17 mouse cellular contexts compared by ENCODE assay signal in the genomic region with DNA sequence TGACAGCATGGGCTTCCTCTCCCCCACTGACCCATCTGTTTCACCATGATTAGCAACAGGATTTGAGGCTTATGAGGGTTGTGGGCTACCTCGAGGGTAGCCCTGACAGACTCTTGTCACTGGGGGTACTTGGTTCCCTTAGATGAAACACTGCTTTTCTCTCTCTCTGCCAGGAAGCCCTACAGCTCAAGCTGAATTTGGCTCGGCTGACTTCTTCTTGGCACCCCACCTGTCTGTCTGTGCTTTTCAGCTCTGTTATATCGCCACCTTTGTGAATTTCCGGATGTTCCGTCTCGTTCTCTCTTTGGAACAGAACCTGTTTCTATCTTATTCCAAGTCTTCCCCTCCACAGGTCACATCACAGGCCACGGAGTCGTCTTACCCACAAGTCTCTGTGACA.
"Had no signal": no experiment of that assay in that cellular context is flagged by ENCODE, and none has a peak within 500 bp of the region (broad histone marks: within the 10 kb centered on the region; RNA-seq: fewer than 3 reads in every experiment).

No protein-coding gene starts in this region.

- H3K4me3 ChIP-seq: kidney, embryonic 15.5 days; left cerebral cortex, adult 2 months; liver, embryonic 13.5 days; midbrain, embryonic 13.5 days had no signal

- DNase-seq: kidney, postnatal 10 days; kidney, postnatal 36 days; layer of hippocampus, postnatal 36 days; liver, embryonic 13.5 days; lung, adult 2 months; lung, postnatal 14 days; right cerebral cortex, adult 18-20 months; right cerebral cortex, postnatal 14 days; right cerebral cortex, postnatal 4 days; thymus, adult 2 months; thymus, postnatal 14 days; thymus, postnatal 4 days had no signal

- H3K27me3 ChIP-seq: kidney, embryonic 15.5 days; liver, embryonic 13.5 days; midbrain, embryonic 13.5 days had no signal

- H3K27ac ChIP-seq: kidney, embryonic 15.5 days; left cerebral cortex, adult 2 months; liver, embryonic 13.5 days; macrophage; midbrain, embryonic 13.5 days; stomach, postnatal 0 days had no signal

- H3K36me3 ChIP-seq: kidney, embryonic 15.5 days; liver, embryonic 13.5 days; midbrain, embryonic 13.5 days had no signal

- H3K9ac ChIP-seq: kidney, embryonic 15.5 days; liver, embryonic 13.5 days; midbrain, embryonic 13.5 days had no signal
